Mouse (Mus musculus): ENCODE measurements at regions not wholly inside any gene's neighbourhood (a gene's known extent, or its start where the extent isn't known, plus 50 kb on each side); places are given as distances from the start of the nearest gene placed in this dataset.

GRCm38 (mm10) chr7:113093931-113094330 lies 113.3 kb upstream of the Arntl start:
- no peak overlapping the region for H3K4me3 ChIP-seq (ENCODE audit: low read depth, low read length)
- ATAC-seq (ENCODE audit: insufficient read depth, low read depth) (no peak), DNase-seq (ENCODE audit: low spot score) (no peak)
- H3K27ac ChIP-seq (ENCODE audit: low read depth), result no peak overlapping the region
- no peaks in the 10 kb centered on the region for H3K9me3 ChIP-seq (replicated peaks; ENCODE audit: control insufficient read depth, low read length)
- TF ChIP-seq CTCF (IDR thresholded peaks at IDR 0.05; ENCODE audit: low read depth), result no peak
- TF ChIP-seq EP300 (IDR thresholded peaks at IDR 0.05; ENCODE audit: low read depth), result no peak
- WGBS, result 78% methylated on average over 5 of the region's 5 CpGs
- no peaks in the 10 kb centered on the region for H3K36me3 ChIP-seq (replicated peaks; ENCODE audit: control insufficient read depth, insufficient read depth, low read length)
- H3K4me1 ChIP-seq (ENCODE audit: control insufficient read depth, insufficient read depth), result no peaks in the 10 kb centered on the region
- no peaks in the 10 kb centered on the region for H3K27me3 ChIP-seq (ENCODE audit: control insufficient read depth, insufficient read depth, low read length)
- no peak overlapping the region for H3K9ac ChIP-seq (replicated peaks; ENCODE audit: low read depth, low read length)
- no peak overlapping the region for H3K4me2 ChIP-seq (ENCODE audit: low read depth, low read length)

- Histone ChIP-seq H3K4me2 (ENCODE audit: low read depth, low read length) (no peak overlapping the region), H3K9ac (replicated peaks; ENCODE audit: low read depth, low read length) (no peak overlapping the region), H3K4me1 (ENCODE audit: control insufficient read depth, insufficient read depth) (no peaks in the 10 kb centered on the region), H3K27me3 (ENCODE audit: control insufficient read depth, insufficient read depth, low read length) (no peaks in the 10 kb centered on the region), H3K27ac (ENCODE audit: low read depth) (no peak overlapping the region), H3K4me3 (ENCODE audit: low read depth, low read length) (no peak overlapping the region), H3K9me3 (replicated peaks; ENCODE audit: control insufficient read depth, low read length) (no peaks in the 10 kb centered on the region), H3K36me3 (replicated peaks; ENCODE audit: control insufficient read depth, insufficient read depth, low read length) (no peaks in the 10 kb centered on the region)
- WGBS, result 62% methylated on average over 3 of the region's 3 CpGs
- DNase-seq (ENCODE audit: low spot score) (no peak), ATAC-seq (ENCODE audit: insufficient read depth, low read depth) (no peak)
- TF ChIP-seq EP300 (IDR thresholded peaks at IDR 0.05; ENCODE audit: low read depth), result no peak
- no peak for TF ChIP-seq CTCF (IDR thresholded peaks at IDR 0.05; ENCODE audit: low read depth)
These were observed 112.2 kb upstream of the Arntl start for GRCm38 (mm10) chr7:113095092-113095491.

GRCm38 (mm10) chr7:113104265-113104664 lies 103.0 kb upstream of the Arntl start:
- Histone ChIP-seq H3K36me3 (replicated peaks; ENCODE audit: control insufficient read depth, insufficient read depth, low read length) (no peaks in the 10 kb centered on the region), H3K4me2 (ENCODE audit: low read depth, low read length) (no peak overlapping the region), H3K9ac (replicated peaks; ENCODE audit: low read depth, low read length) (no peak overlapping the region), H3K27me3 (ENCODE audit: control insufficient read depth, insufficient read depth, low read length) (no peaks in the 10 kb centered on the region), H3K27ac (ENCODE audit: low read depth) (no peak overlapping the region), H3K9me3 (replicated peaks; ENCODE audit: control insufficient read depth, low read length) (no peaks in the 10 kb centered on the region), H3K4me3 (ENCODE audit: low read depth, low read length) (no peak overlapping the region), H3K4me1 (ENCODE audit: control insufficient read depth, insufficient read depth) (no peaks in the 10 kb centered on the region)
- WGBS, result 90% methylated on average over 7 of the region's 7 CpGs
- no peak for TF ChIP-seq CTCF (IDR thresholded peaks at IDR 0.05; ENCODE audit: low read depth)
- TF ChIP-seq EP300 (IDR thresholded peaks at IDR 0.05; ENCODE audit: low read depth), result no peak
- no peak for ATAC-seq (ENCODE audit: insufficient read depth, low read depth)
- no peak for DNase-seq (ENCODE audit: low spot score)

- Histone ChIP-seq H3K4me1 (ENCODE audit: control insufficient read depth, insufficient read depth) (no peaks in the 10 kb centered on the region), H3K4me3 (ENCODE audit: low read depth, low read length) (no peak overlapping the region), H3K4me2 (ENCODE audit: low read depth, low read length) (no peak overlapping the region), H3K9me3 (replicated peaks; ENCODE audit: control insufficient read depth, low read length) (no peaks in the 10 kb centered on the region), H3K36me3 (replicated peaks; ENCODE audit: control insufficient read depth, insufficient read depth, low read length) (no peaks in the 10 kb centered on the region), H3K27ac (ENCODE audit: low read depth) (no peak overlapping the region), H3K27me3 (ENCODE audit: control insufficient read depth, insufficient read depth, low read length) (no peaks in the 10 kb centered on the region), H3K9ac (replicated peaks; ENCODE audit: low read depth, low read length) (no peak overlapping the region)
- ATAC-seq (ENCODE audit: insufficient read depth, low read depth) (no peak), DNase-seq (ENCODE audit: low spot score) (no peak)
- 50% methylated on average over 1 of the region's 1 CpGs for WGBS
- TF ChIP-seq EP300 (IDR thresholded peaks at IDR 0.05; ENCODE audit: low read depth), result no peak
- no peak for TF ChIP-seq CTCF (IDR thresholded peaks at IDR 0.05; ENCODE audit: low read depth)
These were observed 101.9 kb upstream of the Arntl start for GRCm38 (mm10) chr7:113105359-113105758.

DNA sequence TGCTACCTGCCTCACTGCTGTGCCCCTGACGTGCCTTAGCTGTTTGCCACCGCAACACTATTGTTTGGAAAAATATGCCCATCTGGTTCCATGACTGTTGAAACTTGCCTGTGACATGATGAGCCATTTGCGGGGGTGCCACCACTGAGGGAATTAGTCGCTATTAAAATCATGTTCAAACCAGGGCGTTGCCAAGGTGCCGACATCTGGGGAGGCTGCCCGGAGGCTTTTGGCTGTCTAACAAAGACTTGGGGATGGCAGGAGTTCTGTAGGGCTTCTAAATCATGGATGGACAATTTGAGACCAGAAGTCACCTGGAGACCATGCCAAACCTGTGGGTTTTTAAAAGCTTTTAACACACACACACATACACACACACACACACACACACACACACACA lies 100.5 kb upstream of the Arntl start:
- Histone ChIP-seq H3K4me2 (ENCODE audit: low read depth, low read length) (no peak overlapping the region), H3K4me3 (ENCODE audit: low read depth, low read length) (no peak overlapping the region), H3K27me3 (ENCODE audit: control insufficient read depth, insufficient read depth, low read length) (no peaks in the 10 kb centered on the region), H3K9me3 (replicated peaks; ENCODE audit: control insufficient read depth, low read length) (no peaks in the 10 kb centered on the region), H3K9ac (replicated peaks; ENCODE audit: low read depth, low read length) (no peak overlapping the region), H3K36me3 (replicated peaks; ENCODE audit: control insufficient read depth, insufficient read depth, low read length) (no peaks in the 10 kb centered on the region), H3K27ac (ENCODE audit: low read depth) (no peak overlapping the region), H3K4me1 (ENCODE audit: control insufficient read depth, insufficient read depth) (no peaks in the 10 kb centered on the region)
- ATAC-seq (ENCODE audit: insufficient read depth, low read depth), result no peak
- 86% methylated on average over 7 of the region's 7 CpGs for WGBS
- no peak for DNase-seq (ENCODE audit: low spot score)
- no peak for TF ChIP-seq CTCF (IDR thresholded peaks at IDR 0.05; ENCODE audit: low read depth)
- no peak for TF ChIP-seq EP300 (IDR thresholded peaks at IDR 0.05; ENCODE audit: low read depth)

DNA sequence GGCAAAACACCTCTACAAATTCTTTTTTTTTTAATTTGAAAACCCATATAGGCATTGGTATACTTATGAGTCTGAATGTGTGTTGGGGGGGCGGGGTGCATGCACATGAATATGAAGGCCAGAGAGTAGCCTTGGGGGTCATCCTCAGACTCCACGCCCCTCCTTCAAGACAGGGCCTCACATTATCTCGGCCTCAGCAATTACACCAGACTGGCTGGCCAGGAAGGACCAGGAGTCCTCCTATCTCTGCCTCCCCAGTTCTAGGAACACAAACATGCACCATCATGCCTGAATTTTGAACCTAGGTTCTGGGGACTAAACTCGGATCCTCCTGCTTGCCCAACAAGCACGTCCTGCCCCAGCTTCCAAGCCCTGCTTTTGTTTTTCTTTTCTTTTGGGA lies 99.3 kb upstream of the Arntl start:
- Histone ChIP-seq H3K4me2 (ENCODE audit: low read depth, low read length) (no peak overlapping the region), H3K27me3 (ENCODE audit: control insufficient read depth, insufficient read depth, low read length) (no peaks in the 10 kb centered on the region), H3K9me3 (replicated peaks; ENCODE audit: control insufficient read depth, low read length) (no peaks in the 10 kb centered on the region), H3K4me3 (ENCODE audit: low read depth, low read length) (no peak overlapping the region), H3K27ac (ENCODE audit: low read depth) (no peak overlapping the region), H3K36me3 (replicated peaks; ENCODE audit: control insufficient read depth, insufficient read depth, low read length) (no peaks in the 10 kb centered on the region), H3K4me1 (ENCODE audit: control insufficient read depth, insufficient read depth) (no peaks in the 10 kb centered on the region), H3K9ac (replicated peaks; ENCODE audit: low read depth, low read length) (no peak overlapping the region)
- WGBS, result 75% methylated on average over 5 of the region's 5 CpGs
- ATAC-seq (ENCODE audit: insufficient read depth, low read depth) (no peak), DNase-seq (ENCODE audit: low spot score) (no peak)
- TF ChIP-seq EP300 (IDR thresholded peaks at IDR 0.05; ENCODE audit: low read depth), result no peak
- TF ChIP-seq CTCF (IDR thresholded peaks at IDR 0.05; ENCODE audit: low read depth), result no peak
